Mouse (Mus musculus) embryo, embryonic 11 days (tissue): Measurements from ENCODE around the gene Pir.

Experiments
- DNase-seq: peaks from one replicate; pipeline ENCODE4 v3.0.0-alpha.2; 2015

Pir gene

GRCm38 (mm10) chrX:164345359-164345938 lies 76.3 kb downstream of the Pir start:
- no peak for DNase-seq

GRCm38 (mm10) chrX:164348937-164349336 lies 79.8 kb downstream of the Pir start:
- DNase-seq = no peak

- no peak for DNase-seq
These were observed 96.1 kb downstream of the Pir start for GRCm38 (mm10) chrX:164365153-164365865.

- no peak for DNase-seq
These were observed 101.4 kb downstream of the Pir start for GRCm38 (mm10) chrX:164370576-164370975.

GRCm38 (mm10) chrX:164373081-164373480 lies 103.9 kb downstream of the Pir start, which contains the start of gene Vegfd:
Gene Vegfd, plus strand, starts transcription at chrX:164373378.
- peak; percentile 37 for DNase-seq

GRCm38 (mm10) chrX:164374586-164374985 lies 105.4 kb downstream of the Pir start:
- DNase-seq = peak; percentile 28

GRCm38 (mm10) chrX:164379721-164380120 lies 110.5 kb downstream of the Pir start:
- no peak for DNase-seq

DNA sequence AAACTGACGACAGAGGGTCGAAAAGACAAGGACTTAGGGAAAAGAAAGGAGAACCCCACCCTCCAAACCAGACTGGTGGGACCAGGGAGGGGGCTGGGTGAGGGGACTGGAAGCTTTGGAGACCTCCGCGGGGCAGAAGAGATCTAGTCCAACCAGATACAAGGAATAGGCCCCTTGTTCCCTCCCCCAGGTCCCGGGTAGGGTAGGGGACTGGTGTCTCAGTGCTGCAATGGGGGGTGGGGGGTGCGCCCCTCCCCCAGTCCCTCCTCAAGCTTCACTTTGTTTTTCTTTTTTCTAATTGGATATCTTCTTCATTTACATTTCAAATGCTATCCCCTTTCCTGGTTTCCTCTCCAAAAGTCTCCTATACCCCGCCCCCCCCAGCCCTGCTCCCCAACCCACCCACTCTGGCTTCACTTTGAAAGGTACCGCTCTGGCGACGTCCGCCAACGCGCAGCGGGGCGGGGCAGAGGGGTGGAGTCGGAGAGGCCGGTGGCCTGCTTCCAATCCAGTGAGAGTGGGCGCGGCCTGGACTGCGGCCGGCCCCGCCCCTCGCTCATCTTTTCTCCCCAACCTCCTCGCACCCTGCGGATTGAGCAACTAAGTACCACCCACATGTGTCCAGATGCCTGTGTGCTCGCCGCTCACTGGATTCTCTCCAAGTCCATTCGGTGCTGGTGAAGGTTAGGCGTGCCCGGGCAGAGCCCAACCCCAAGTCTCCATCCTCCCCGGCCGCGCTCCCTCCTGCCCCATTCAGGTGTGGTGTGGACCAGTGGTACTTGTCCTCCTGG lies 112.6 kb downstream of the Pir start:
- peak; percentile 91 for DNase-seq

GRCm38 (mm10) chrX:164394091-164394490 lies 124.9 kb downstream of the Pir start:
- no peak for DNase-seq

GRCm38 (mm10) chrX:164398456-164398855 lies 129.3 kb downstream of the Pir start:
- peak; percentile 48 for DNase-seq

- no peak for DNase-seq
These were observed 136.0 kb downstream of the Pir start for GRCm38 (mm10) chrX:164405080-164405649.

- no peak for DNase-seq
These were observed 137.2 kb downstream of the Pir start for GRCm38 (mm10) chrX:164406133-164407022.

GRCm38 (mm10) chrX:164408301-164408927 lies 139.2 kb downstream of the Pir start:
- DNase-seq = no peak

DNA sequence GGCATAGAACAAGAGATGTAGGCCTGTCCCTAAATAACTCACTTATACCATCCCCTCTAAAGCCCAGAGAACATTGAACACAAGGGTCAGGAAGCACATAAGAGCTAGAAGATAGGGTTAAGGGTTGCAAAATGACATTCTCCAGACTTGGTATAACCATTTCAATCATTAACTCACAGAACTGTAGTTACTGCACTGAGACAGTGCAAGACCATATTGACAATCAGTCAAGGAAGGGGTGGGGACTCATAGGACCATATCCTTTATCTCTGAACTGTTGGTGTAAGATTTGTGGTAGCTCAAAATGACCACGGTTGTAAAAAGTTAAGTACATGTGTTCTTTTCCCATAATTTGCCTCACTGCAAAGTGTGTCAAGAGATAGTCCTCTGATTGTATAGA lies 141.4 kb downstream of the Pir start:
- DNase-seq = no peak

DNA sequence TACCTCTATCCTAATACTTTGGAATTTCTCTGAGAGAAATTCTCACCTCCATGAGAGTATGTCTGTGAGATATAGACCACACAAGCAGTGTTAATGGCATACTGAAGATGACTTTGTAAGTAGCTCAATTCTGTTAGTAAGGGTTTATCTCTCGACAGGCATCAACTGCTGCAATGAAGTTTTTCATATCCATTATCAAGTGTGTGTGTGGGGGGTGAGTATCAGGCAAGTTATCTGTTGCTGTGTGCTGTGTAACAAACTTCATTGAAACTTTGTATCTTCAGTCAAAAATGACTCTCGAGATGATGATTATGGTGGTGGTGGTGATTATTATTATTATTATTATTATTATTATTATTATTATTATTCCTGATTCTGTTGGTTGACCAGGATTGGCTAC lies 147.6 kb downstream of the Pir start:
- DNase-seq = no peak

- DNase-seq = no peak
These were observed 148.8 kb downstream of the Pir start for GRCm38 (mm10) chrX:164418008-164418407.

DNA sequence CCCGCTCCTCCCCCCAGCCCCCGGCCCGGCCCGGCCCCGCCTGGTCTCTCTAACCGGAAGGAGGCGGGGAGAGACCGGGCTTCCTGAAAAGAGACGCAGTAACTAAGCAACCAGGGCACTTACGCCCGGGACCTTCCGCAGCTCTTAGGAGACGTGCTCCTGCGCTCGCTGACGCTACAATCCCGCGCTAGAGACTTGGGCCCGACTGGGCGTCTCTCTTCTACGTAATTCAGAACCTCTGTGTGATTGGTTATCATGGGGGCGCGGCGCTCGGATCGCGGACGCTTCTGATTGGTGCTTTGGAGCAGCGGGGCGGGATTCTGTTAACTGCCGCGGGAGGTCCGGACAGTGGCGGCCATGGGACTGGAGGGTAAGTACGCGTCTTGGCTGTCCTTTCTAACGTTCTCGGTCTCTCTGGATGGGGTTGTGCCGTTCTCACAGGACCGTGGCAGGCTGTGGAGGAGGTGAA lies 150.3 kb downstream of the Pir start, which contains the start of gene Piga:
Gene Piga (plus strand): TSS at position 317 of the 469 bp plus-strand sequence.
- peak; percentile 94 for DNase-seq

DNA sequence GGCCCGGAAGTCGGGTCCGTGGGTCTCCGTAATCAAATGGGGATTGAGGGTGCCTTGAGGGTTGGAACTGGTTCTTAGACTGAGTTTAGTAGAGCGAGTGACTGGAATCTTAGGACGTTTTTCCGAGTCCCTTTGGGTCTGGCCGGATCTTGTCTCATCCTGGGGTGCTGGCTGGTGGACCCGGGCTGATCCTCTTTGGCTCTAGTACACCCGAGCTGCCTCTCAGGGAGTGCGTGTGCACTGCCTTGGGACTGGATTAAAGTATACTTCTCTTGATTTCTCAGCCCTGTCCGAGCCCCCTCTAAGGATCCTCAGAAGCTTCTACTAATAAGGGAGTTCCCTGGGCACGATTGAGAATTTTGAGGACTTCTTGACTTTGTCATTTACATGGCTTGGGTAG lies 150.8 kb downstream of the Pir start:
- DNase-seq = no peak

DNA sequence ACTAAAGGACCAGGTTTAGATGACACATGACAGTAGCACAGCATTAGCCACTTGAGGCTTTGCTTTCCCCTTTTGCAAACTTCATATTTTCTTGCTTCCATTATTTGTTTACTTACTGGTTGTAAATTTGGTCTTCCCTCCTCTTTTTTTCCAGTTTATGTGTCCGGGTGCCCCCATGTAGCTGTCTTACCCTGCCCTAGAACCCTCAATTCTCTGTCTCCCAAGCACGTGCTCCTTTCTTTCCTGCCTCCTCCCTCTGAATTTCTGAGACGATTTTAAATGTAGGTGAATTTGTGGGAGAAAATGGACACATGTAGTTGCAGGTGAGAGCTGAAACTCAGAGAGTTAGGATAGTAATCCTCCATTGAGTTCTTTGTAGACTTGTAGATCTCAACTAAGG lies 151.3 kb downstream of the Pir start:
- no peak for DNase-seq
